Mouse (Mus musculus) lung, postnatal 4 days (tissue): ENCODE results near the gene Krtap1-4.

Experiments used
- DNase-seq, 2 experiments: peaks; one replicate each; pipeline ENCODE4 v3.0.0; 2021

The Krtap1-4 gene

DNA sequence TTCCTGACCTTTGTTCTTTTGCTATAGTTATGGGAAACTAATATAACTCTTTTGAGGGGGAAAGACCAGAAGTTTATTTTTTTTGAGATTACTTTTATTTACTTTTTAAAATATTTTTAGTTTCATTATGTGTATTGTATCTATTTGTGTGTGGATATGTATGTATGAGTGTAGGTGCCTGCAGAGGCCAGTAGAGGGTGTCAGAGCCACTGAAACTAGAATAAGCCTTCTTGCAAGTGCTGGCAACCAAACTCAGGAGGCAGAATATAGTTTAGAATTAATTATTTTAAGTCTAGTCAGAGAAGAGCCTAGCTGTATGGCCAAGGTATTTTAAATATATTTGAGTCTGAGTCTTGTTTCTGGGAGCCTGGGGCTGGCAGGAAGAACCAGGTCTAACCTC, 35.6 kb downstream of the Krtap1-4 start:
- no peak for DNase-seq

DNA sequence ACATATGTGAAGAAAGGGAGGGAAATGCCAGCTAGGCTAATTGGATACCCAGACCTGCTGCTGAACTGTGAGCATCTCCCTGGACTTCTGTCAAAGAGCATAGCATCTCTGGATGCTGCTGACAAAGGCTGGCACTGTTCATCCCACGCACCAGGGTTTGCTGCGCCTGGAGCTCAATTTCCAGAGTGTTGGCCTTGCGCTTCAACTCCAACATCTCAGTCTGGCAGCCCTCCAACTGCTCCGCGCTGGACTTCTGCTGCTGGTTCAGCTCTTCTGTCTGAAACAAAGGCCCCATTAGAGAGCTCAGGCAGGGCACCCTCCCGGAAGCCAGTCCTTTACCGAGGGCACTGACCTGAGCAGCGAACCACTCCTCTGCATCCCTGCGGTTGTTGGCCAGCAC, 43.7 kb downstream of the Krtap1-4 start:
- peak; percentile 6 to 27 for DNase-seq
